Mouse (Mus musculus) CH12.LX (cell line): ENCODE measurements around the gene Cdca3.

Experiments used
- CTCF ChIP-seq, 2 experiments: IDR thresholded peaks in 1 of 2; conservative IDR thresholded peaks in 1 of 2; 2 replicates each; pipeline ENCODE4 v1.5.1; 2011 to 2012; ENCODE audit warnings: low read depth in 2 of 2, low read length in 2 of 2, improper control_type of control experiment in 1 of 2, inconsistent platforms in 1 of 2, mild to moderate bottlenecking in 1 of 2, moderate library complexity in 1 of 2
- MEF2A ChIP-seq: IDR thresholded peaks from 2 replicates; pipeline ENCODE4 v1.6.1; 2014; ENCODE audit warnings: low read depth, mild to moderate bottlenecking, inconsistent platforms, low read length, improper control_type of control experiment, borderline replicate concordance
- POLR2A ChIP-seq: IDR thresholded peaks from 2 replicates; pipeline ENCODE4 v1.6.1; 2011; ENCODE audit warnings: low read depth, mild to moderate bottlenecking, improper control_type of control experiment, low read length
- POLR2AphosphoS2 ChIP-seq: IDR thresholded peaks from 2 replicates; pipeline ENCODE4 v1.6.1; 2011; ENCODE audit warnings: low read depth, low read length, improper control_type of control experiment
- ZKSCAN1 ChIP-seq: IDR thresholded peaks from 2 replicates; pipeline ENCODE4 v1.6.1; 2012; ENCODE audit warnings: low read depth, inconsistent platforms, low read length, improper control_type of control experiment, borderline replicate concordance

DNA sequence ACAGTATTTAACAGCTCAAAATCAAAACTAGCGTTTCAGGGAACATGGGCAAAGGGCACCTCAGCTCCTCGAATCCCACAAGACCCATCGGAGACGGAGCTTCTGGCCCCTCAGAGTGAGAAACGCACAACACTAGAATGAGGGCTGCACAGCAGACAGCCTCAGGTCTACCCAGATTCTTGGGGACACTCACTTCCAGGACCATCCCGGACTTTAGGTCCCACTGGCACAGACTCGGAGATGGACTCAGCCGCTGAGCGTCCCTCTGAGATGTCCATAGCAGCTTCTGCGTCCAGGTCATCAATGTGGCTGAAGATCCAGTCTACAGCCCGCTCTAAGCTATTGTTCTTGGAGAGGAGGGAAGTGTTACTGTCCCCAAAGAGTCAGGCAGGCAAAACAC, 12.2 kb upstream of the Cdca3 start:
- TF ChIP-seq ZKSCAN1 (no peak), POLR2A (no peak), POLR2AphosphoS2 (no peak), CTCF (conservative IDR thresholded peaks at IDR 0.05 in 1 of 2, IDR thresholded peaks at IDR 0.05 in 1 of 2; ENCODE audit: low read depth in 2 of 2, low read length in 2 of 2) (no peak), MEF2A (no peak)
